Mouse (Mus musculus): ENCODE results near the gene Rad18. TPM values are rescaled to one million over a fixed set of nuclear protein-coding genes. Genes with fewer than 3 reads are reported as not detected.
"Not testable (repeated sequence)": the region's sequence is repeated elsewhere in the genome, so short reads cannot be mapped to it uniquely, and the experiment has no call there.

Rad18 gene
- total and polyA plus RNA-seq, 3 experiments = 21.1 to 37.7 (median 37.1) TPM

DNA sequence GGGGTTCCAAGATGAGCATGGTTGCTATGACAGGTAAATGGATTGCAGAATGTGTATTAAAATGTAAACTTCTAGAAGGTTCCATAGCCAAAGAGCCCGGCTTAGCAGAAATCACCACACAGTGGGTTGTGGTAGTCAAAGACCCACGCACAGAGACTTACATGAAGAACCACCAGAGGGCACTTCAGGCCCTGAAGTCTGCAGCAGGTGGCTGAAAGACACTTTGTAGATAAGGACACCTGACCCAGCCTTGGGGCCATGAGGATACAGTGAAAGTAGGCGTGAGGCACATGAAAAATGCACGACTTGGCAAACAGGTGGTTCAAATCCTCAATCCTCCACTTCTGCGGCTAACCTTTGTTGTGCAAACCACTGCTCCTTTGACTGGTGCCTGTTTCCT lies 20.7 kb upstream of the Rad18 start (continued):
- no peak for TF ChIP-seq E2F4 (IDR thresholded peaks at IDR 0.05; ENCODE audit: insufficient replicate concordance, low read depth, low read length)
- TF ChIP-seq ZC3H11A (IDR thresholded peaks at IDR 0.05; ENCODE audit: low read depth, low read length) = peak; percentile 89
- TF ChIP-seq CHD2 (IDR thresholded peaks at IDR 0.05; ENCODE audit: low read length) = no peak
- TF ChIP-seq SIN3A (IDR thresholded peaks at IDR 0.05; ENCODE audit: low read length) = no peak
- no peak for TF ChIP-seq JUN (IDR thresholded peaks at IDR 0.05; ENCODE audit: insufficient read depth, low read depth, low read length)
- TF ChIP-seq NELFE (IDR thresholded peaks at IDR 0.05; ENCODE audit: low read depth, low read length) = no peak
- TF ChIP-seq ZMIZ1 (IDR thresholded peaks at IDR 0.05; ENCODE audit: low read depth, low read length) = no peak
- TF ChIP-seq ETS1 (conservative IDR thresholded peaks at IDR 0.05; ENCODE audit: low read depth, low read length) = no peak
- TF ChIP-seq BHLHE40 (IDR thresholded peaks at IDR 0.05; ENCODE audit: low read depth, low read length) = no peak; the same call in 1 of the 2 replicates
- no peak for TF ChIP-seq MAZ (IDR thresholded peaks at IDR 0.05; ENCODE audit: low read depth, low read length)
- TF ChIP-seq RAD21 (IDR thresholded peaks at IDR 0.05; ENCODE audit: low read depth, low read length) = peak; percentile 86
- no peak for TF ChIP-seq ZNF384 (IDR thresholded peaks at IDR 0.05; ENCODE audit: low read depth, low read length)
- no peak for TF ChIP-seq EP300 (IDR thresholded peaks at IDR 0.05; ENCODE audit: low read length)
- TF ChIP-seq HCFC1 (IDR thresholded peaks at IDR 0.05; ENCODE audit: low read depth, low read length) = no peak

- no peak overlapping the region for H3K4me3 ChIP-seq (replicated peaks in 1 of 3; ENCODE audit: low read depth in 2 of 3, low read length in 2 of 3, poor library complexity in 1 of 3)
- no peak overlapping the region for H3K27ac ChIP-seq (ENCODE audit: insufficient read depth, low read depth)
- no peaks in the 10 kb centered on the region for H3K9me3 ChIP-seq (replicated peaks; ENCODE audit: low read length)
- H3K4me2 ChIP-seq (ENCODE audit: insufficient read depth, low read depth, poor library complexity, severe bottlenecking) = no peak overlapping the region
- H3K27me3 ChIP-seq (replicated peaks) = no peaks in the 10 kb centered on the region
- no peaks in the 10 kb centered on the region for H3K79me2 ChIP-seq (replicated peaks; ENCODE audit: control insufficient read depth, extremely low read depth, insufficient read depth, poor library complexity, severe bottlenecking)
- peaks cover 0 to 3% of the 10 kb centered on the region in 2 experiments; a peak in 1 of 4 replicates for H3K4me1 ChIP-seq (ENCODE audit: control insufficient read depth in 1 of 2, insufficient read depth in 2 of 2)
- dilution Hi-C loops (cut with MboI; ENCODE audit: extremely low pct_ligation_motif_present, extremely low pct_unique_long_range_greater_than_20kb, low sequenced_read_pairs) = no loop called here
- H3K36me3 ChIP-seq (replicated peaks in 1 of 2; ENCODE audit: control insufficient read depth in 1 of 2, insufficient read depth in 1 of 2, low read length in 1 of 2) = no peaks in the 10 kb centered on the region
- no peak overlapping the region for H3K9ac ChIP-seq (ENCODE audit: insufficient read depth, low read depth)
- in situ Hi-C loops (cut with MboI; ENCODE audit: low pct_ligation_motif_present, low pct_unique_long_range_greater_than_20kb, low sequenced_read_pairs) = loop anchor here (25.0 kb wide), 1 partner anchor 598 kb away; the partner anchor contains the start of gene Brpf1
- DNase-seq (ENCODE audit: extremely low read depth) = no peak
- no peak for TF ChIP-seq RCOR1 (conservative IDR thresholded peaks at IDR 0.05; ENCODE audit: low read depth, low read length)
- TF ChIP-seq MAFK (IDR thresholded peaks at IDR 0.05; ENCODE audit: insufficient replicate concordance, low read length) = no peak
- TF ChIP-seq TBP (conservative IDR thresholded peaks at IDR 0.05; ENCODE audit: low read depth, low read length) = no peak
These were observed 17.5 kb upstream of the Rad18 start for GRCm38 (mm10) chr6:112713951-112714350.

- H3K4me2 ChIP-seq (ENCODE audit: insufficient read depth, low read depth, poor library complexity, severe bottlenecking); H3K79me2 ChIP-seq (replicated peaks; ENCODE audit: control insufficient read depth, extremely low read depth, insufficient read depth, poor library complexity, severe bottlenecking); H3K4me3 ChIP-seq (replicated peaks in 1 of 3; ENCODE audit: low read depth in 2 of 3, low read length in 2 of 3, poor library complexity in 1 of 3); H3K27ac ChIP-seq (ENCODE audit: insufficient read depth, low read depth); H3K27me3 ChIP-seq (replicated peaks); H3K9ac ChIP-seq (ENCODE audit: insufficient read depth, low read depth); dilution Hi-C loops (cut with MboI; ENCODE audit: extremely low pct_ligation_motif_present, extremely low pct_unique_long_range_greater_than_20kb, low sequenced_read_pairs); DNase-seq (ENCODE audit: extremely low read depth); H3K9me3 ChIP-seq (replicated peaks; ENCODE audit: low read length); H3K36me3 ChIP-seq (replicated peaks in 1 of 2; ENCODE audit: control insufficient read depth in 1 of 2, insufficient read depth in 1 of 2, low read length in 1 of 2); H3K4me1 ChIP-seq (ENCODE audit: control insufficient read depth in 1 of 2, insufficient read depth in 2 of 2): not testable (repeated sequence)
- in situ Hi-C loops (cut with MboI; ENCODE audit: low pct_ligation_motif_present, low pct_unique_long_range_greater_than_20kb, low sequenced_read_pairs) = loop anchor here (5.0 to 25.0 kb wide), 2 partner anchors 300 to 610 kb away; partner anchors contain the start of gene Brpf1
These were observed 5.8 kb upstream of the Rad18 start for GRCm38 (mm10) chr6:112702296-112702695.
